Mouse (Mus musculus) liver, embryonic 16.5 days (tissue): Measurements from ENCODE around the gene Gm9508. TPM values are rescaled to one million over a fixed set of nuclear protein-coding genes. Genes with fewer than 3 reads are reported as not detected.
"Not testable (repeated sequence)": the region's sequence is repeated elsewhere in the genome, so short reads cannot be mapped to it uniquely, and the experiment has no call there.

Experiments used
- ATAC-seq: fragments of 200-750 bp; cut with Nextera tagmentation; 2 replicates; pipeline ENCODE4 v1.8.0; 2017; ENCODE audit warnings: low read depth, mild to moderate bottlenecking, moderate number of reproducible peaks, moderate library complexity
- H3K27ac ChIP-seq: fragments of 300-500 bp; sonication (generic); 2 replicates; pipeline ENCODE4 v1.5.1; 2014; ENCODE audit warnings: mild to moderate bottlenecking, low read length
- H3K27me3 ChIP-seq: fragments of 300-500 bp; sonication (generic); 2 replicates; pipeline ENCODE4 v1.6.1; 2014; ENCODE audit warnings: low read depth, low read length, mixed read lengths; ENCODE audit not compliant: control insufficient read depth, insufficient read depth
- H3K36me3 ChIP-seq: fragments of 300-500 bp; sonication (generic); 2 replicates; pipeline ENCODE4 v1.6.1; 2014; ENCODE audit warnings: mild to moderate bottlenecking; ENCODE audit not compliant: control insufficient read depth, insufficient read depth
- H3K4me1 ChIP-seq: fragments of 300-500 bp; sonication (generic); 2 replicates; pipeline ENCODE4 v1.6.1; 2014; ENCODE audit warnings: low read depth, low read length, mixed read lengths; ENCODE audit not compliant: control insufficient read depth
- H3K4me2 ChIP-seq: fragments of 300-500 bp; sonication (generic); 2 replicates; pipeline ENCODE4 v1.6.1; 2014; ENCODE audit warnings: low read depth, low read length, mixed read lengths
- H3K4me3 ChIP-seq: fragments of 300-500 bp; sonication (generic); 2 replicates; pipeline ENCODE4 v1.5.1; 2014; ENCODE audit warnings: low read depth, mild to moderate bottlenecking, low read length
- H3K9ac ChIP-seq: fragments of 300-500 bp; sonication (generic); 2 replicates; pipeline ENCODE4 v1.6.1; 2014; ENCODE audit warnings: low read depth, low read length
- H3K9me3 ChIP-seq: fragments of 300-500 bp; sonication (generic); replicated peaks from 2 replicates; pipeline ENCODE4 v1.6.1; 2016; ENCODE audit warnings: low read length; ENCODE audit not compliant: control insufficient read depth
- WGBS: fragments of 180-500 bp; shearing (Covaris S2); extraction: QIAGEN DNeasy Blood & Tissue Kit; methylation state at CpG from one replicate; pipeline ENCODE4 v1.1.7; 2014; ENCODE audit not compliant: insufficient replicate concordance; 5-methylcytosine and 5-hydroxymethylcytosine counted together
- polyA plus RNA-seq: library from polyadenylated mRNA; unstranded; fragments of >200 nt; fragmentation: Nextera tagmentation; extraction: Ambion mirVana; gene quantifications from 2 replicates; pipeline ENCODE4 v1.2.1, GENCODE M21; 2015

Gm9508 gene
- polyA plus RNA-seq, 1 experiment from 2014 or later: not detected

DNA sequence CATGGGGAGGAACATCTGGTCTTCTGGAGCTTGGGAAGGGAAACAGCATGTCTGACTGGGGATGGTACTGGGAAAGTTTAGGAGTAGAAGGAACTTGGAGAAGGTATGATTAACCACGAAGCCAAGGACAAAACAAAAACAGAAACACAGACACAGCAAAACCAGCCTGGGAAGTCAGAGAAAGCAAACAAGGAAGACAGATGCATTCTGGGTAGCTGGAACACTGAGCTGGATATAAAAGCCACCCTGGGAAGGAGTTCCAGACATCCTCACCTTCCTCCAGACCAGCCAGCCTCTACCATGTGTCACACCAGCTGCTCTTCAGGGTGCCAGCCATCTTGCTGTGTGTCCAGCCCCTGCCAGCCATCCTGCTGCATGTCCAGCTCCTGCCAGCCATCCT lies 18.5 kb upstream of the Gm9508 start, which contains the start of gene Gm10142:
Gm10142 (plus strand) TSS at position 301 of the 400 bp plus-strand sequence.
- 50% methylated on average over 1 of the region's 1 CpGs for WGBS
- no peaks in the 10 kb centered on the region for H3K36me3 ChIP-seq

GRCm38 (mm10) chr10:77713734-77714133 lies 16.7 kb upstream of the Gm9508 start:
- no peak overlapping the region for H3K4me2 ChIP-seq
- WGBS: 17% methylated on average over 4 of the region's 4 CpGs

More for the DNA sequence above, 18.5 kb upstream of the Gm9508 start, which contains the start of gene Gm10142:
- H3K4me2 ChIP-seq: no peak within 1 kb of the TSS
- no peaks in the 10 kb centered on the region for H3K9me3 ChIP-seq
- no peak within 1 kb of the TSS for H3K27ac ChIP-seq
- no peak within 1 kb of the TSS for H3K4me3 ChIP-seq
- H3K4me1 ChIP-seq: no peaks in the 10 kb centered on the region
- no peaks in the 10 kb centered on the region for H3K27me3 ChIP-seq
- no peak for ATAC-seq
- H3K9ac ChIP-seq: no peak within 1 kb of the TSS

GRCm38 (mm10) chr10:77711157-77711556 lies 14.1 kb upstream of the Gm9508 start, which contains the start of gene Gm10024:
TSS of gene Gm10024 (plus strand) at chr10:77711457.
- H3K4me2 ChIP-seq, H3K36me3 ChIP-seq, H3K4me3 ChIP-seq, H3K27me3 ChIP-seq, H3K9ac ChIP-seq, H3K9me3 ChIP-seq, H3K4me1 ChIP-seq, ATAC-seq, H3K27ac ChIP-seq: not testable (repeated sequence)

More at GRCm38 (mm10) chr10:77713734-77714133, 16.7 kb upstream of the Gm9508 start:
- Histone ChIP-seq H3K36me3 (no peaks in the 10 kb centered on the region), H3K4me3 (no peak overlapping the region), H3K27me3 (no peaks in the 10 kb centered on the region), H3K9ac (no peak overlapping the region), H3K4me1 (no peaks in the 10 kb centered on the region), H3K9me3 (no peaks in the 10 kb centered on the region), H3K27ac (no peak overlapping the region)
- no peak for ATAC-seq

DNA sequence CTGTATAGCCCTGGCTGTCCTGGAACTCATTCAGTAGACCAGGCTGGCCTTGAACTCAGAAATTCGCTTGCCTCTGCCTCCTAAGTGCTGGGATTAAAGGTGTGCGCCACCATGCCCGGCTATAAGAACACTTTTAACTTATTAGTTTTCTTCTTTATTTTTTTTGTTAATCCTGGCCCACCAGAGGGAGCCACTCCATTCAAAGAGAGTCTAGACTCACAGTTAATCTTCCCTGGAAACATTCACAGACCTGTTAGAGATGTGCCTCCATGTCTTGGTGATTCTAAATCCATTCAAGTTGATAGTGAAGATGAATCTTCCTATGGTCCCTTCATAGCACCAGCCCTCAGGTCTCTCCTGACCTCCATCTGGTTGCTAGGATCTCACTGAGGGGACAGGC lies 12.8 kb upstream of the Gm9508 start:
- no peaks in the 10 kb centered on the region for H3K36me3 ChIP-seq
- H3K27me3 ChIP-seq: no peaks in the 10 kb centered on the region
- H3K27ac ChIP-seq: no peak overlapping the region
- H3K4me1 ChIP-seq: no peaks in the 10 kb centered on the region
- WGBS: 55% methylated on average over 3 of the region's 3 CpGs
- ATAC-seq: no peak
- no peak overlapping the region for H3K9ac ChIP-seq
- no peaks in the 10 kb centered on the region for H3K9me3 ChIP-seq
- H3K4me2 ChIP-seq: no peak overlapping the region
- H3K4me3 ChIP-seq: no peak overlapping the region

DNA sequence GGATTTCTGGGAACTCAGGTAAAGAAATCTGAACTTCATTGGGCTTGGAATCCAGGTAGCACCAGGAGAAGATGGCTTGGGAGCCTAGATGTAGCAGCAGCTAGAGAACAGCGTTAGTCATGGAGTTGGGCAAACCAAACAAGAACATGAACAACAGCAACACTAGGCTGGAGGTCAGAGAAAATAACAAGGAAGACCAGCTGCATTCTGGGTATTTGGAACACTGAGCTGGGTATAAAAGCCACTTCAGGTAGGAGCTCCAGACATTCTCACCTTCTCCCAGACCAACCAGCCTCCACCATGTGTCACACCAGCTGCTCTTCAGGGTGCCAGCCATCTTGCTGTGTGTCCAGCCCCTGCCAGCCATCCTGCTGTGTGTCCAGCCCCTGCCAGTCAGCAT lies 9.3 kb upstream of the Gm9508 start, which contains the start of gene Gm10272:
Gm10272 (plus strand) TSS at position 301 of the 400 bp plus-strand sequence.
- no peak within 1 kb of the TSS for H3K27ac ChIP-seq
- H3K27me3 ChIP-seq: no peaks in the 10 kb centered on the region
- no peak within 1 kb of the TSS for H3K9ac ChIP-seq
- ATAC-seq: no peak
- no peaks in the 10 kb centered on the region for H3K4me1 ChIP-seq
- no peaks in the 10 kb centered on the region for H3K9me3 ChIP-seq
- H3K4me2 ChIP-seq: no peak within 1 kb of the TSS
- no peaks in the 10 kb centered on the region for H3K36me3 ChIP-seq
- 66% methylated on average over 1 of the region's 1 CpGs for WGBS
- no peak within 1 kb of the TSS for H3K4me3 ChIP-seq

DNA sequence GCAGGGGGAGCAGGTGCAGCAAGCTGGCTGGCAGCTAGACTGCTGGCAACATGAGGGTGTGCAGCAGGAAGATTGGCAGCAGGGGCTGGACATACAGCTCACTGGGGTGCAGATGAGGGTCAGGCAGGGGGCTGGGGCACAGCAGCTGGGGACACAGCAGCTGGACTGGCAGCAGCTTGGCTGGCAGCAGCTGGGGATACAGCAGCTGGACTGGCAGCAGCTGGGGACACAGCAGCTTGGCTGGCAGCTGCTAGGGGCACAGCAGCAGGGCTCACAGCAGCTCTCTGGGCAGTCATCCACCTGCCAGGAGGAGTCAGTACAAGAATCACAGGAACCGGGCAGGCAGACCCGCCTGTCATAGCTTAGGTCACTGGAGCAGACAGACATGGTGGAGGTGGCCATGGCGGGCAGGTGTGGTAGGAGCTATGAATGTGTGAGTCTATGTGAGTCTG lies 6.7 kb downstream of the Gm9508 start, which contains the start of gene Gm19402:
Gm19402 (minus strand) TSS at position 402 of the 452 bp plus-strand sequence.
- H3K36me3 ChIP-seq, H3K9ac ChIP-seq, ATAC-seq, H3K9me3 ChIP-seq, H3K4me1 ChIP-seq, H3K4me2 ChIP-seq, H3K27ac ChIP-seq, H3K4me3 ChIP-seq: not testable (repeated sequence)
- H3K27me3 ChIP-seq: peaks cover 31% of the 10 kb centered on the region
- 61% methylated on average over 3 of the region's 3 CpGs for WGBS

GRCm38 (mm10) chr10:77687021-77687420 lies 10.0 kb downstream of the Gm9508 start:
- WGBS: 19% methylated on average over 10 of the region's 10 CpGs
- Histone ChIP-seq H3K9ac (no peak overlapping the region), H3K9me3 (no peaks in the 10 kb centered on the region), H3K4me2 (no peak overlapping the region), H3K4me3 (no peak overlapping the region), H3K27me3 (peaks cover 42% of the 10 kb centered on the region), H3K4me1 (no peaks in the 10 kb centered on the region), H3K27ac (no peak overlapping the region), H3K36me3 (no peaks in the 10 kb centered on the region)
- ATAC-seq: no peak

GRCm38 (mm10) chr10:77685895-77686664 lies 11.0 kb downstream of the Gm9508 start, which contains the start of gene Tspear:
TSS of gene Tspear (plus strand) at chr10:77686569.
- Histone ChIP-seq H3K27ac (no peak within 1 kb of the TSS), H3K9ac (no peak within 1 kb of the TSS), H3K36me3 (no peaks in the 10 kb centered on the region), H3K27me3 (peaks cover 42% of the 10 kb centered on the region), H3K4me1 (no peaks in the 10 kb centered on the region), H3K4me3 (no peak within 1 kb of the TSS), H3K4me2 (no peak within 1 kb of the TSS), H3K9me3 (no peaks in the 10 kb centered on the region)
- WGBS: 5% methylated on average over 22 of the region's 22 CpGs
- no peak for ATAC-seq

GRCm38 (mm10) chr10:77684181-77684580 lies 12.9 kb downstream of the Gm9508 start:
- Histone ChIP-seq H3K4me3 (no peak overlapping the region), H3K9me3 (no peaks in the 10 kb centered on the region), H3K4me2 (no peak overlapping the region), H3K4me1 (no peaks in the 10 kb centered on the region), H3K36me3 (no peaks in the 10 kb centered on the region), H3K9ac (no peak overlapping the region), H3K27ac (no peak overlapping the region), H3K27me3 (peaks cover 48% of the 10 kb centered on the region)
- ATAC-seq: no peak
- WGBS: 31% methylated on average over 8 of the region's 8 CpGs
